26 mouse cellular contexts compared by ENCODE assay signal in the genomic region with DNA sequence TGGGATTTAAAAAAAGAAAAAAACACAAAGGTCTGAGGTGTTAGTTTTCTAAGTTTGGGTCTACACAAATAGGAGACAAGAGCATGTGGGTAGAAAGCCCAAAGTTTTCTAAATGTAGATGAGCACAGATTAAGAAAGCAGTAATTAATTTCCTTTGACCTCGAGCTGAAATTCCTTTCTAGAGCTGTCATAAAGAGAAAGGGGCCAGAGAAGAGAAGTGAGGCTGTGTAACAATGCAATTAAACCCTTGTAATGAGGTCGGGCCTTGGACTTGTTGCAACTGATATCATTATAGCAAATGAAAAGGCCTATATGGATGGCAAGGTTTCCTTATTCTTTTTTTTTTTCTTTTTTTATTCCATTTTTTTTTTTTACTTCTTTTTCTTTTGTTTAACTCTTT.
"Had no signal": no experiment of that assay in that cellular context is flagged by ENCODE, and none has a peak within 500 bp of the region (broad histone marks: within the 10 kb centered on the region; RNA-seq: fewer than 3 reads in every experiment).

No protein-coding gene starts in this region.

- H3K27me3 ChIP-seq: heart, embryonic 13.5 days; heart, embryonic 15.5 days; hindbrain, embryonic 13.5 days; hindbrain, embryonic 15.5 days; kidney, embryonic 15.5 days; limb, embryonic 13.5 days; limb, embryonic 15.5 days; liver, embryonic 12.5 days had no signal

- ATAC-seq: hindbrain, postnatal 0 days; intestine, embryonic 16.5 days; liver, embryonic 12.5 days had no signal

- DNase-seq: gastrocnemius, postnatal 14 days; gastrocnemius, postnatal 36 days; heart, adult 11 months; heart, adult 2 months; heart, postnatal 14 days; heart, postnatal 36 days; kidney, adult 11 months; kidney, adult 2 months; kidney, adult 9 months; kidney, postnatal 14 days; kidney, postnatal 36 days; layer of hippocampus, adult 9-11 months; layer of hippocampus, postnatal 36 days; left cerebral cortex, postnatal 4 days had no signal

- H3K4me3 ChIP-seq: heart, adult 2 months; heart, embryonic 13.5 days; heart, embryonic 15.5 days; hindbrain, embryonic 13.5 days; hindbrain, embryonic 15.5 days; kidney, embryonic 15.5 days; limb, embryonic 13.5 days; limb, embryonic 15.5 days; liver, embryonic 12.5 days had no signal

- H3K27ac ChIP-seq: heart, adult 2 months; heart, embryonic 13.5 days; heart, embryonic 15.5 days; hindbrain, embryonic 13.5 days; hindbrain, embryonic 15.5 days; hindbrain, postnatal 0 days; kidney, embryonic 15.5 days; kidney, postnatal 0 days; limb, embryonic 13.5 days; limb, embryonic 15.5 days; liver, embryonic 12.5 days had no signal

- H3K9ac ChIP-seq: heart, embryonic 13.5 days; heart, embryonic 15.5 days; hindbrain, embryonic 13.5 days; hindbrain, embryonic 15.5 days; kidney, embryonic 15.5 days; limb, embryonic 13.5 days; limb, embryonic 15.5 days; liver, embryonic 12.5 days had no signal

- H3K4me2 ChIP-seq: heart, embryonic 11.5 days; heart, embryonic 13.5 days; heart, embryonic 15.5 days; hindbrain, embryonic 13.5 days; hindbrain, embryonic 15.5 days; kidney, embryonic 15.5 days; limb, embryonic 13.5 days; limb, embryonic 15.5 days; liver, embryonic 12.5 days had no signal

- H3K36me3 ChIP-seq: heart, embryonic 13.5 days; heart, embryonic 15.5 days; hindbrain, embryonic 13.5 days; hindbrain, embryonic 15.5 days; kidney, embryonic 15.5 days; limb, embryonic 13.5 days; limb, embryonic 15.5 days; liver, embryonic 12.5 days had no signal

- H3K9me3 ChIP-seq: heart, embryonic 13.5 days; heart, embryonic 15.5 days; hindbrain, embryonic 13.5 days; hindbrain, embryonic 15.5 days; kidney, embryonic 15.5 days; limb, embryonic 13.5 days; limb, embryonic 15.5 days; liver, embryonic 12.5 days had no signal

- H3K4me1 ChIP-seq: heart, embryonic 13.5 days; heart, embryonic 15.5 days; hindbrain, embryonic 13.5 days; hindbrain, embryonic 15.5 days; kidney, embryonic 15.5 days; limb, embryonic 13.5 days; limb, embryonic 15.5 days; liver, embryonic 12.5 days had no signal
